Mouse (Mus musculus) heart, postnatal 36 days (tissue): ENCODE results near the gene Mief1. TPM values are rescaled to one million over a fixed set of nuclear protein-coding genes. Genes with fewer than 3 reads are reported as not detected.
A peak's percentile ranks its signal among the peaks of the same experiment; 100 is the strongest.

ENCODE experiments used
- DNase-seq, 2 experiments: peaks; one replicate each; pipeline ENCODE4 v3.0.0; 2021 to 2022
- intact Hi-C: fragments of 180-260 bp; cut with DNase I; formaldehyde crosslinking; loops from one replicate; pipeline ENCODE4 v1.15.1; 2025
- total RNA-seq, 2 experiments: library from RNA; stranded (reverse); gene quantifications; 2 replicates each; pipeline ENCODE4 v1.2.3; 2021

Gene Mief1
- 10 to 100 TPM; 31.5 to 32.8 TPM for total RNA-seq

DNA sequence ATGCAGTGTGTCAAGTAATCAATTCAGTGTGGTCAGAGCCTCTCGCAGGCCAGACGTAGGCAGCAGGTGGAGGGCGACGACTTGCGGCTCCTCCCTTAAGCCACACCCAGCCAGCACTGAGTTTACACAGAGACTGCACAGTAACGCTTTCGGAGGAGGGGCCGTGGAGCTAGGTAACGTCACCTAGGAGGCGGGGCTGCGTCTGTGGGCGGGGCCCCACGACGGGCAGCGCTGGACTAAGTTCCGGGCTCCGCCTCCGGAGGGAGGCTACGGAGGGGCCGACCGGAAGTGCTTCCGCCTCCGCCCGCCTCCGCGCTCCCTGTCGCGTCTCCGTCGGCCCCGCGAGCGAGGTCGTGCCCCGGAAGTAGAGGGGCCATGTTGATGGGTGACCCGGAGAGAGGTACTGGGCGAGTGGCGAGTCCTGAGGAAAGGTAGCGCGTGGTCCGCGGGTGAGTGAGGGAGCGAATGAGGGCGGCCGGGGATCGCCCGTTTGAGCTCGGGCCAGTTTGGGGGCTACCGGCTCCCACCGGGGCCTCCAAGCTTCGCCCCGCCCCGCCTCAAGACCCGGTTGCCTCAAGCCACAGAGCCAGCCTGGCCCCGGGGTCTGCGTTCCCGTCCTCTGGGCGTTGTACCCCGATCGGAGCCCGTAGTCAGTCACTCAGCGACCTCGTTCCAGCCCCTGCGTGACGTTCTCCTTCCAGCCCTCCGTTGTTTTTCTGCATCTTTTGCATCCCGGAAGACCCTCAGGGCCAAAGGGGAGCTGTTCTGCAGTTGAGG, at the start of gene Mief1:
Gene Mief1, plus strand, starts transcription at position 286 of the 777 bp plus-strand sequence.
- peak; percentile 98 for DNase-seq
- intact Hi-C loops: loop anchor here (1.0 kb wide), 1 partner anchor 21 kb away; the partner anchor contains the start of gene Atf4

DNA sequence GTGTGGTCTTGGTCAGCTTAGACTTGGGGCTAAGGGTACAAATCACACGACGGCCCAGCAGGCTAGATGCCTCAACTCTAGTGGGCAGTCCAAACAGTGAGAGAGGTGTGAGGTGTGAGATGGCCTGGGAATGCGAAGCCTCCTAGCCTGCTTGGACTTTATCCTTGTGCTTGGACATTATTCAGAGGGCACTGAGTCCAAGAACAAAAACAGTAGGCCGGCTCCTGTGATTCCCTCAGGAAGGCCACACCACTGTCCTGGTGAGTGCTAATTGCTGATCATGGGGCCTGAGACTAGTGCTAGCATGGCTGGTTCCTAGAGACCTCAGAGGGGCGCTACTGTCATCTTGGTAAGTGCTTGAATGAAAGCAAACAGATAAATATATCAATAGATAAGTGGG, 44.9 kb upstream of the Mief1 start:
- no peak for DNase-seq
- intact Hi-C loops: no loop called here

- no peak for DNase-seq
- intact Hi-C loops: no loop called here
Measured at GRCm38 (mm10) chr15:80190075-80190474, 43.7 kb upstream of the Mief1 start.

- no peak for DNase-seq
- intact Hi-C loops: loop anchor here (1.0 kb wide), 1 partner anchor 40 kb away; no protein-coding TSS in a partner anchor
Measured at GRCm38 (mm10) chr15:80191585-80192245, 42.1 kb upstream of the Mief1 start.

GRCm38 (mm10) chr15:80192246-80192585, 41.6 kb upstream of the Mief1 start:
- DNase-seq: no peak
- intact Hi-C loops: no loop called here

GRCm38 (mm10) chr15:80192847-80193246, 41.0 kb upstream of the Mief1 start:
- intact Hi-C loops: no loop called here
- no peak for DNase-seq

DNA sequence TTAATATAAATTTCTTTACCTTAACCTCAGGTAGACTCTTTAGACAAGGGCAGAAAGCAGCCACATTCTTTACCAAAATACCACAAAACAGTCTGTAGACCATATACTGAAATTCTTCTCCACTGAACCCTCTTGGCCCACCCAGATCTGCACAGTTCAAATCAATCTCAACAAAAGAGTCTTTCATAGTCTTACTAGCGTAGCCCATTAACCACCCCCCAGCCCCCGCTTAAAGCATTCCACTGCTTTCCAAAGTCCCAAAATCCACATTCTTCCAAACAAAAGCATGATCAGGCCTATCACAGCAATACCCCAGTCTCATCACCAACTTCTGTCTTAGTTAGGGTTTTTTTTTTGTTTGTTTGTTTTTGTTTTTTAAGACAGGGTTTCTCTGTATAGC, 34.3 kb upstream of the Mief1 start:
- no peak for DNase-seq
- intact Hi-C loops: no loop called here

- intact Hi-C loops: no loop called here
- no peak for DNase-seq
Measured at GRCm38 (mm10) chr15:80202111-80202775, 31.6 kb upstream of the Mief1 start.

- no peak for DNase-seq
- intact Hi-C loops: no loop called here
Measured at GRCm38 (mm10) chr15:80203406-80203805, 30.4 kb upstream of the Mief1 start.

GRCm38 (mm10) chr15:80206057-80206565, 27.7 kb upstream of the Mief1 start:
- intact Hi-C loops: no loop called here
- DNase-seq: no peak

DNA sequence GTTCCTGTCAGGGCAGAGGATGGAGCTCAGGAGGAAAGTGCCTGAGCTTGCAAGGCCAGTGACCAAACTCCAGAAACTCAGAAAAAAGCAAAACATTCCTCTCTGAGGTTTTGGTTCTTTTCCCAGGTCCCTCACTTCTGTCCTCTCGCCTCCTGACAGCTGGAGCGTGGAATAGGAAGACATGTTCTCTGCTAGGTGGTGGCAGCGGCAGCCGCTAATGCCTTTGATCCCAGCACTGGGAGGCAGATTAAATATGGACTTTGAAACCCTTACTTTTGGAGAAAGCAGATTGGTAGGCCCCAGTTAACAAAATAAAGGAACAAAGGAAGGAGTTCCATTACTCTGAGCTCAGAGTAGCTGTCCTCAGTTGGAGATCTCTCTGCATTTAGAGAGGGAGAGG, 25.4 kb upstream of the Mief1 start:
- DNase-seq: no peak
- intact Hi-C loops: no loop called here

DNA sequence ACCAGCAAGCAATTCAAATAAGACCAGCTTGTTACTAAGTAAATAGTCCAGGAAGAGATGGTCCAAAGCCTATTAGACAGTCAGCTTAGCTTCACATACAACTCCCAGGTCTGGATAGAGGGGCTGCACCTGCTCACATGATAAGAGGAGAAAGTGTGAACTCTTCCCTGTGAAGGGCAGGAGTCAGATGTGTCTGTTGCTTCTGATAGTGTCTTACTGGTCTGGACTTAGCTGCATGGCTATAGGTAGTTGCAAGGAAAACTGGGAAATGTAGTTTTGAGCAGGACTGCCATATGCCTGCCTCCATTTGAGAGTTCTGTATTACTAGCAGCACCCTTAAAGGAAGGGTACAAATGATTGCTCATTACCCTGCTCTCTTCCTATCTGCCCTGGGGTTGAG, 20.1 kb upstream of the Mief1 start:
- no peak for DNase-seq

GRCm38 (mm10) chr15:80215716-80216479, 17.9 kb upstream of the Mief1 start:
- peak; percentile 15 to 31 for DNase-seq
- intact Hi-C loops: loop anchor here (5.0 kb wide), 1 partner anchor 486 kb away; no protein-coding TSS in a partner anchor

More for the DNA sequence above, 20.1 kb upstream of the Mief1 start:
- intact Hi-C loops: no loop called here

GRCm38 (mm10) chr15:80216480-80216820, 17.4 kb upstream of the Mief1 start:
- no peak for DNase-seq
- intact Hi-C loops: loop anchor here (5.0 kb wide), 1 partner anchor 486 kb away; no protein-coding TSS in a partner anchor

DNA sequence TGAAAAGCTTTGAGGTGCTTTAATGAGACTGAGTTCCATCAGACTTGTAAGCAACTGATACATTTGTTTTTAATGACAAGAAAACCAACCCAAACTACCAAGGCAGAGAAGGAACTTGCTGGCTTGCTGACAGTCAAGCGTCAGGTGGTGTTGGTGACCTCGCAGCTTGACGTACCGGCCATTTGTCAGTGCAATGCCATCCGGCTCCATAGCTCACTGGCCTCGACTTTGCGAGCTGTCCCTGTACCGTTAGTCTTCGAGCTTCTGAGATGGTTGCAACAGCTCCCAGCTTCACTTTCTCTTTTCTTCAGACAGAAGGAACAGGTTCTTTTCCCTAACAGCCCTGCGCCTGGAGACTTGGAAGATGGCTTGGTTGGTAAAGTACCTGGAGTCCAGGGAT, 16.3 kb upstream of the Mief1 start:
- intact Hi-C loops: loop anchor here (5.0 kb wide), 1 partner anchor 485 kb away; no protein-coding TSS in a partner anchor
- no peak for DNase-seq

DNA sequence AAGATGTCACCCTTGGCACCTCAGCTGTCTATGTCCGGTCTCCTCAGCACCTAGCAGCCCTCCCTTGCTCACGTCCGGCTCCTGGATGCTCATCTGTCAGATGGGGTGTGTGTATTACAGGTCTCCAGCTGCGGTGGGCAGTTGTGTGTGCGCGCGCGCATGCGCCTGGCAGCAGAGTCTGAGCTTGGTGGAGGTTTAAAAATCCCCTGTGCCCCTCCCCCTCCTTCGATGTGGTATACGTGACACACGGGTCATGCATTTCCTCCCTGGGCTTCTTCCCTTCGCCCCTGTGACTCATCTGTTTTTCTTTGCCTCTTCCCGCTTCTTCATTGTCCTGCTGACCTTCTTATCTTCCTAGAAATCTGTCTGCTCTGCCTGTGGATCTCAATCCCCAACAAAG, 14.6 kb upstream of the Mief1 start:
- intact Hi-C loops: loop anchor here (5.0 kb wide), 1 partner anchor 483 kb away; no protein-coding TSS in a partner anchor
- DNase-seq: no peak

DNA sequence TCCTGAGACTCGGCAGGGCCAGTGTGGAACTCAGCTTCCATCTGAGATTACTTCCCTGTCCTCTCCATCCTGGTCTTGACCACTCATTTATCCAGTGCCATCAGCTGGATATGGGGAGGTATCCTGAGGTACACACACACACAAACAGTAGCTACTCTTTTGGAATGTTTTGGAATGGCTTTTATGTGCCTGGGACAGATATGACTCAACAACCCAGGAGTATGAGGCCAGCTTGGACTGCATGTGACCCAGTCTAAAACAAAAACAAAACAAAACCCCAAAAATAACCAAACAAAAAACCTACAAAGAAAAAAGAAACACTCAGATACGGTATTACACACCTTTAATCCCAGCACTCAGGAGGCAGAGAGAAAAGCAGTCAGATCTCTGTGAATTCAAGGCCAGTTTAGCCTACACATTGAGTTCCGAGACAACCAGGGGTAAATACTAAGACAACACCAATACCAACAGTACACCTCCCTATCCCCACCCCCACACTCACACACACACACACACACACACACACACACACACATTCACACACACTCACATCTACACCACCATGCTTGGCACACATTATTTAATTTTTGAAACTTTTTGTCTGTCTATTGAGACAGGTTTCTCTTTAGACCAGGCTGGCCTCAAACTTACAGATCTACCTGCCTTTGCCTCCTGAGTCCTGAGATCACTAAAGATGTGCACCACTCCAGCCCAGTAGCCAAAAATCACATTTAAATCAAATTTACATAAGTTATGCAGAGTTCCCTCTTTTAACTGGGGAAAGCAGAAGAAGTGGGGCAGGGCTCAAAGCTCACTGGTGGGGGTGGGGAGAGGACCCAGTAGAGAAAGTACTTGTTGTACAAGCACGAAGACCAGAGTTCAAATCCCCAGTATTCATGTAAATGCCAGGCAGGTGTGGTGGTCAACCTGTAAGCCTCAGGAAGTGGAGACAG, 13.8 kb upstream of the Mief1 start:
- intact Hi-C loops: loop anchor here (5.0 to 10.0 kb wide), 2 partner anchors 275 to 482 kb away; no protein-coding TSS in a partner anchor
- no peak for DNase-seq

DNA sequence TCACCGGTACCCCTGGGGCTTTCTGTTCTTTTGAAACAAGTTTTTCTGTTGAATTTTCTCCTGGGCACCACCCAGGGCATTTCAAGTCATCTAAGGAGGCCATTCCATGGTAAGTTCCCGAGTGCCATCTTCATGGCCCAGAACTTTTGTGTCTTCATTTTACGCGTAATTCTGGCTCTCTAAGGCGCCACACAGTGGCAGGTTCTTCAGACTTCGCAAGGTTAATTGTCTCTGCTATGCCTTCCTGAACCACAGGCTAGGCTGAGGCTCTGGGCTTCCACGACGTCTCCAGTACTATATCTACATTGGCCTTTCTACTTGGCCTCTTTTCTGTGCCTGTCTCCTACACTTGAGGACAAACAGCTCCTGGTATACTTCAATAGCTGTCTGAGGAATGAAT, 12.8 kb upstream of the Mief1 start:
- DNase-seq: no peak
- intact Hi-C loops: loop anchor here (10.0 kb wide), 1 partner anchor 276 kb away; no protein-coding TSS in a partner anchor

DNA sequence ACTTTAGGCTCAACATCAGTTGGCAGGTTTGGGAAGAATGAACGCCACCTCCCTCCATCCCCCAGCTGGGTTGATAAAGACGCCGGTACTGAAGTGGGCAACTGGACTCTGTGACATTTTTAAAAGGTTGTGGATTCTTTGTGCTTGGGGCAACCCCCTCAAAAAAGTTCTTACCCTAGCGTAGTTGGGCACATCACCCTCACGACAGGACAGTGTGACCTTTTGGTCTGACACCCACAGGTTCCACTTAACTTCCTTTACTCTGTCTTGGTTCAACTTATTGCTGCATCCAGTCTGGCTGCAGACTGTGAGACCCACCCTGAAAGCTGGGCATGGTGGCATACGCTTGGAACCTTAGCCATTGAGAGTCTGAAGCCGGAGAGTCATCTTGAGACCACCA, 10.1 kb upstream of the Mief1 start:
- DNase-seq: no peak
- intact Hi-C loops: loop anchor here (10.0 kb wide), 1 partner anchor 279 kb away; no protein-coding TSS in a partner anchor
